Mouse (Mus musculus): ENCODE results near the gene Zscan5b.

Zscan5b gene

DNA sequence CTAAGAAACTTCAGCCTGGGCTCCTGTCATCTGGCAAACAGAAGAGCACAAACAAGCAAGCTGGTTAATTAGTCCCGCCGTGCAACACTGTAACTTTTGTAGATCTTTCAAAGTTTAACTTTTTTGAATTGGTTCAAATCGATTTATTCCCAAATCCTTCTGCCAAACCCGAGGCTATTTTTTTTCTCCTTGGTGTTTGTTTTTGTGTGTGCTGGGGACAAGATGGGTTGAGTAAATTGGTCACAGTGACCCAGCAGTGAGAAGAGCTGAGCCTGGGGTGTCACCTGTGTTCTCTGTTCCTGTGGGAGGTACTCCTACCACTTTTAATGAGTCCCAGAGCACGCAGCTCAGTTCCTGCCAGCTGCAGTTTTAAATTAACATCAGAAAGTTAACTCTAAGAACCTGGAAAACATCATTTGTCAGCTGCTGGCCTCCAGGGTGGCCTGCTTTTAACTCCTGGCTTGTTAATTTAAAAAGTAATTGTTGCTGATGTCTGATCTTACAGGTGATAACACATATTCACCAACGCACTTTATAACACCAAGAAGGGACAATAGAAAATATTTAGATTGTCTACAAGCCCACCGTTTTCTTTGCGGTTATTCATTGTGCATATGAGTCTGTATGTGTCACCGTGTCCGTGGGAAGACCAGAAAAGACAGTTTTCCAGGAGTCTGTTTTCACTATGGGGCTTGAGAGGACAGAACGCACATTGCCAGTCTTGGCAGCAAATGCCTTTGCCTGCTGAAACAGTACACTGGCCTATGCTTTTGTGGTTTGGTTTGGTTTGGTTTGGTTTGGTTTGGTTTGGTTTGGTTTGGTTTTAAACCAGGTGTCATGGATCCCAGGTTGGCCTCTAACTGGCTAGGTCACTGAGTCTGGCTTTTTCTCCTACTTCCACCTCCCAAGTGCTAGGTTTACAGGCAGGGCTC is 22.5 kb downstream of the Zscan5b start:
- CTCF ChIA-PET, result no interaction called here

DNA sequence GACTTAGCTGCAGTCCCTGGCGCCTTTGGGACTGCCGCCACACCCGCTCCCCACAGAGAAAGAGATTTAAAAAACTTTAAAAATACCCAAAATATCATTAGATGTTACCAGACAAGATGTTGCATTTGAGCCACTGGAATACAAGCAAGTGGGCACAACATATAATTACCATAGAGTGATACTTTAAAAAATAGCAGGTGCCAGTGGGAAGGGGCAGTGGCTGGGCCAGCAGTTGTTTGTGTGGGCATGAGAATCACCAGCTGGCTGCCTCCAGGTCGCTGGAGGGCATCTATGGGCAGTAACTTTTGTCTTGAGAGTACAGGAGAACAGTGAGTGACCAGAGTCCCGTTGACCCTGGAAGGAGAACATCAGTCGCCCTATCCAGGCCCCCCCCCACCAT is 30.3 kb downstream of the Zscan5b start, which contains the start of gene Epp13:
Gene Epp13, plus strand, starts transcription at position 301 of the 400 bp plus-strand sequence.
- CTCF ChIA-PET, result no interaction called here

DNA sequence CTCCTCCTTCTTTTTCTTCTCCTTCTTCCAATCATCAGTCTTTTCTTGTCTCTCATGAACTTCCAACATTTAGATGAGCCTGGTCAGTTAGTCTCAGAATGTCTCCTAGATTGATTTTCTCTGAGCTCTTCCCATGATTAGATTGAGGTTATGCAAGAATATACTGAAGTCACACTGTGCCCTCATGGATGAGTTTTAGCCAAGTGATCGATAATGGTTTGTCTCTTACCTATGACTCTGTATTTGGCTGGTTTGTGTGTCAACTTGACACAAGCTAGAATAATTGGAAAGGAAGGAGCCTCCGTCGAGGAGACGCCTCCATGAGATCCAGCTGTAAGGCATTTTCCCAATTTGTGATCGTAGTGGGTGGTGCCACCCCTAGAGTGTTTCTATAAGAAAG is 32.4 kb downstream of the Zscan5b start:
- CTCF ChIA-PET, result no interaction called here

DNA sequence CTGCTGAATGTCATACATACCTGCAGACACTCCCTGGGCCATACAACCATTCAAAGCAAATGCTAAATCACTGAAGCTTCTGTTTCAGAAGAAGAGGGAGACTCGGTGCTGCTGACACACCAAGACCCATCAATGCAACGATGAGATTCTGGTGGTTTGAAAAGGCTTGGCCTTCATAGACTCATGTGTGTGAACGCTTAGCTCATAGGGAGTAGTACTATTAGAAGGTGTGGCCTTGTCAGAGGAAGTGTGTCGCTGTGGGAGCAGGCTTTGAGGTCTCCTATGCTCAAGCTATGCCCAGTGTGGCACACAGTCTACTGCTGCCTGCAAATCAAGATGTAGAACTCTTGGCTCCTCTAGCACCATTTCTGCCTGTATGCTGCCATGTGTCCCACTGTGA is 35.3 kb downstream of the Zscan5b start:
- CTCF ChIA-PET, result no interaction called here

DNA sequence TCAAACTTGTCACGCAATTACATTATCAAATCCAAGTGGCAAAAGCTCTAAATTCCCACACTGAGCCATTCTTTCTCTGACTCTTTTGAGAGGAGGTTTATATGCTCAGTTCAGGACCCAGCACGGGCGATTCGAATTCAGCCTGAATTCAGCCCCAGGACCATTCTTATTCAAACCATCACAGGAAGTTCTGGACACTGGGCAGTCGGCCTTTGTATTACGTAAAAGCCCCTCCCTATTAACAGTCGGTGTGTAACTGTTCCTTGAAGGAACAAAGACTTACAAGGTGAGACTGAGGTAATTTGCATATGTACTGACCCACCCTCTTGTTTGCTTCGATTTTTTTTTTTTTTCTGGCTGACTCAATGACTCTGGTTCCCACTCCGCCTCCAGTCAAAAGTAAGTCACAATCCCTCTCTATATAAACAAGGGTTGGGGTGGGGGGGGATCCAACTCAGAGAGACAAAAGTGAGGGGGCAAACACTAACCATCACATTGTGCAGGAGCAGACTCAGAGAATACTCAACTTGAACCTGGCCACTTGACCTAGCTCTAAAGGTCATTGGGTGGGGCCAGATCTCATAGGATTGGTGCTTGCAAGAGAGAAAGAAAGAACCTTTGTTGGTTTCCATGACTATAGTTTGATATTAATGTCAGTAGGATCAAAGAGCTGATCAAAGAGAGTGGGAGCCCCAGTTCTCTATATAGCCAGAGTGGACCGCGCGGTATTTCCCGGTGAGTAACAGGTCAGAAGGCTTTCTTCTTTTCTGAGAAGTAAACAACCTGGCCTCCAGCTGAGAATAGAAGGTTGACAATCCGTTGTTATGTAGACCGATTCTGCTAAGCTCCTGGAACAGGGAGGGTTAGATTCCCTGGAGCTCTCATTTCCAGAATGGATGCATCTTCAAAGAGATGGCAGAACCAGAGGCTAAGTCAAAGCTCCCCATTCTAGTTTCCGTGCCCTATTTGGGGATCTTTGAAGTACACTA is 36.4 kb downstream of the Zscan5b start:
- CTCF ChIA-PET, result no interaction called here

DNA sequence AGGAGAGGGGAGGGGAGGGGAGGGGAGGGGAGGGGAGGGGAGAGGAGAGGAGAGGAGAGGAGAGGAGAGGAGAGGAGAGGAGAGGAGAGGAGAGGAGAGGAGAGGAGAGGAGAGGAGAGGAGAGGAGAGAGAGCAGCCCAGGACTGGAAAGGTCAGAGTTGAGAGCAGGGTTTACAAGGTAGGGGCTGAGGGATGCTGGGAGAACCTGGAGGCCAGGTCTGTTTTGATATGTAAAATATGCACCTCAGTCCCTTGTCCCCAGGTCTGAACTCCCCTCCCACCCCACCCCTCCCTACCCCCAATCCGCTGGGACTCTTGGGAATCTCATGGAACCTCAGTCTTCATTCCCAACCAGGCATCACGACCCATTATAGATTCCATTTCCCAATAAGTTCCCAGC is 37.9 kb downstream of the Zscan5b start:
- CTCF ChIA-PET, result interaction anchor here (0.6 kb wide), 1 partner anchor 174 kb away, joined by 3 read pairs; no protein-coding TSS in a partner anchor

DNA sequence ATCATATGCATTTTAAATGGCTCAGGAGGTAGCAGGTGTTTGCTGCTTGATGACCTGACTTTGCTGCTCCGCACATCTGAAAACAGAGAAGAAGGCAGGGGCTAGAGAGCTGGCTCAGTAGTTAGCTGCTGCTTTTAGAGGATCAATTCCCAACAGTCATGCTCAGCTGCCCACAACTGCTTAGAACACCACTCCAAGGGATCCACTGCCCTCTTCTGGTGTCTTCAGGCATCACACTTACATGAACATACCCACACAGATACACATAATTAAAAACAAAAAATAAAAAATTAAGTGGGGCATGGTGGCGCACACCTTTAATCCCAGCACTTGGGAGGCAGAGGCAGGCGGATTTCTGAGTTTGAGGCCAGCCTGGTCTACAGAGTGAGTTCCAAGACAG is 40.0 kb downstream of the Zscan5b start:
- CTCF ChIA-PET, result interaction anchor here (0.6 kb wide), 1 partner anchor 172 kb away, joined by 3 read pairs; no protein-coding TSS in a partner anchor

DNA sequence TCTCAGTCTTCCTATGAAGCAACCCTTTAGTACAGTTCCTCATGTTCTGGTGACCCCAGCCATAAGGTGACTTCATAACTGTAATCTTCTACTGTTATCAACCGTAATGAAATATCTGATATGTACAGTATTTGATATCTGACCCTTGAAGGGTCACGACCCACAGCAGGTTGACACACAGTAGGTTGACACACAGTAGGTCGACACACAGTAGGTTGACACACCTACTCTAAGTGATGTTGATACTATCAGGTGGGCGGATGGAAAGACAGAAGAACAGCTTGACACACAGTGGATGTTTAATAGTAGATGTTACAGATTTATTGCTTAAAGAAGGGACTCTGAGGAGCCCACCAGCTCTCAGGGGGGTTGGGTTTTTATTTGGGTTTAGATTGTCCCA is 40.9 kb downstream of the Zscan5b start:
- CTCF ChIA-PET, result interaction anchor here (0.7 kb wide), 1 partner anchor 9 kb away, joined by 5 read pairs; no protein-coding TSS in a partner anchor

DNA sequence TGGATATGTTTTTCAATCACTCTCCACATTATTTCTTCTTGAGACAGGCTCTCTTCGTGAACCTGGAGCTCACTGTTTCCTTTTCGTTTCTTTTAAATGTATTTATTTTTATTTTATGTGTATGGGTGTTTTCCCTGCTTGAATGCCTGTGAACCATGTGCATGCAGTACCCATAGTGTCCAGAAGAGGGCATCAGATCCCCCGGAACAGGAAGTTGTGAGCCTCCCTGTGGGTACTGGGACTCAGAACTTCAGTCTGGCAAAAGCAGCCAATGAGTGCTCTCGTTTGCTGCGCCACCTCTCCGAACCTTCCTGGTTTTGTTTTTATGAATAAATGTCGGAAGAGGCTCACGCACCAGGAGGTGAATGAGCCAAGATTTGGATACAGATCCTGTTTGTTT is 43.6 kb downstream of the Zscan5b start:
- CTCF ChIA-PET, result no interaction called here

DNA sequence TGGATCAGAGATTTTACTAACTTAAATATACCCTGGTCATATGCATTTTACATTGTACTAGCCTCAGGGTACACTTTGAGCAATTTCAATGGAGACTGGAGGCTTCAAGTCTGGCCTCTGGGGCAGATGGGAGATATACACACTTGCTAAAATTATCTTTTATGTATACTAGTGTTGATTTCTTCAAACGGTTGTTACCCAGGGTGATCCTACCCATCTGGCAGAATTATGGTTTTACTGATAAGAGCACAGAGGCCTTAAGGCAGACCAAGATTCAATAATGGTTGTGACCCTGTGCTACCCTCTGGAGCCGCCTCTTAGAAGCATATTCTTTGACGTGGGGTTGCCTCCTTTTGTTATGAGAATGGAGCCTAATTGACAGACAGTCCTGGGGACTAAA is 55.8 kb downstream of the Zscan5b start:
- CTCF ChIA-PET, result no interaction called here

DNA sequence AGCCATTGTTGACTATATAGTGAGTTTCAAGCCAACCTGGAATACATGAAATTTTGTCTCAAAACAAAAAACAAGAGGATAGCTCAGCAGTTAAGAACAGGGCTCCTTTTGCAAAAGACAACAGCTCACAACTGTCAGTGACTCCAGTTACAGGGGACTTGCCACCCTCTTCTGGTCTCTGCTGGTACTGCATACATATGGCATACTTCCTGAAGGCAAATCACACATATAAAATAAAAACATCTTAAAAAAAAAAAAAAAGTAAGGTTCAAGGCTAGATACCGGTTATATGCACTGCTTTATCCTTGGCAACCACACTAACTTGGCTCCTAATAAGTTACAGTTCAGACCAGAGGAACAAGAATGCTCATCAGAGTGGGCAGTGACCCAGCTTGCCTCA is 60.7 kb downstream of the Zscan5b start:
- CTCF ChIA-PET, result interaction anchor here (0.7 to 0.8 kb wide), 2 partner anchors 42 to 129 kb away, joined by 3 to 4 read pairs; no protein-coding TSS in a partner anchor

DNA sequence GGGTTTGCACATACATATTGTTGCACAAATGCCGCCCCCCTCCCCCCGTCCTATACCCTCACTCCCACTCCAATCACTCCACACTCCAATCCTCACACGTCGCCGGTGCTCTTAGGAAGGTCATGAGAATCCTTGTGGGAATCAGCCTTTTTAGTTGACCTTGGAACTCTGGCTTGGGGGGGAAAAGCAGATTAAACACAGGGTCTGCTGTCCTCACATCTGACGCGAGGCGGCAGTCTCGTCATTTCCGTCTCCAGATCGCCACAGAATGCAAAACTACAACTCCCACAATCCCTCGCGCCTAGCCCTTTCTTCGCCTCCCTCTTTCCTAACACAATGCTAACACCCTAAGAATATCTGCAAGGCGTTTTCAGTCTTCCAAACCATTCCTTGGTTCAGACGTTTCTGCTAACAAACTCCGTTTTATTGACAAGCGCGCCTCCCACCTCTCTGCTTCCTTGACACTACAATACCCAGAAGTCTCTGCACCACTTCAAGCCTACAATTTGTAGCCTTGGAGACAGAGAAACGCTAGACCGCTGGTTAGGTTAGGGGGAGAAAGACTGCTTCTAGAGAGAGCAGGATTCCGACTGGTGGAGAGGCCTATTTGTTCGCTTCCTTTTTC is 61.5 kb downstream of the Zscan5b start:
- CTCF ChIA-PET, result interaction anchor here (0.7 kb wide), 1 partner anchor 129 kb away, joined by 4 read pairs; no protein-coding TSS in a partner anchor

DNA sequence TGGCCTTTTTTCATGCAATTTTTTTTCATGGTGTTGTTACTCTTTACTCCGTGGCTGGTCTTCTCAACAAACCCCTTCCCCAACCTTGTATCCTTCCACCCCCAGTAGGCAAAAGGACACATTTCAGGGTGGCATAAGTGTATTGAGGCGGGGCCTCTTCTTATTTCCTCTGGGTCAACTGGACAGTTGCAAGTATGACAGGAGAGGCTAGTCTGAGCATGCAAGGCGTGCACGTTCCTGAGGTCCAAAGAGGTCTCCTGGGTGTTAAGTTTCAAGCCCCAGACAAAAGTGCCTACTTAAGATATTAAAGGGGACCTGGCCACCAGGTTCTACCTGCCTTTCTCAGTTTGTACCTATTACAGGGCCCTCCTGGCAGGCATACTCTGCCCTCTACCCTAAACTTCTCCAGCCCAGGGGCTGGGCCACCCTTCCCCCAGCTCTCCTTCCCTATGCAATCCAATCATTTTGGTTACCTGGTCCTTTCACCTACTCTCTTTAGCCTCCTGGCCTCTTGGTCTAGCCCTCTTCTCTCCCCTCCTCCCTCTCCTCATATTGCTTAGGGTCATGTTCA is 62.4 kb downstream of the Zscan5b start:
- CTCF ChIA-PET, result no interaction called here

DNA sequence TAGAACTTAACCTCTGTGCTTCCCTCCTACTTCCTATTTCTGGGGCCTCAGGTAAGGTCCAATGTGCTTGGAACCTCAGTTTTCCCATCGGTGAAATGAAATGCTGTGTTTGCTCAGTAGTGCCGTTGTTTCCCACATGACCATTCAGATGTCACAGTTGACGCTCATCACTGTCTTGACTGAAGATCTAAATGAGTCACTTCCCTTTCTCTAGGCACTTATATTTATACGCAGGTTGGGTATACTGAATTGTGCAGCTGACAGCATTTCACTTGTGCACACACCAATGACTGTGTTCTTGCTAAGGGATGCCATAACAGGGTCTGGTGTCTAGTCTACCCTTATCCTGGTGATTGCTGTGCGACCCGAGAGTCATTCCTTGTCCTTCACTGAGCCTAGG is 63.3 kb downstream of the Zscan5b start:
- CTCF ChIA-PET, result no interaction called here

DNA sequence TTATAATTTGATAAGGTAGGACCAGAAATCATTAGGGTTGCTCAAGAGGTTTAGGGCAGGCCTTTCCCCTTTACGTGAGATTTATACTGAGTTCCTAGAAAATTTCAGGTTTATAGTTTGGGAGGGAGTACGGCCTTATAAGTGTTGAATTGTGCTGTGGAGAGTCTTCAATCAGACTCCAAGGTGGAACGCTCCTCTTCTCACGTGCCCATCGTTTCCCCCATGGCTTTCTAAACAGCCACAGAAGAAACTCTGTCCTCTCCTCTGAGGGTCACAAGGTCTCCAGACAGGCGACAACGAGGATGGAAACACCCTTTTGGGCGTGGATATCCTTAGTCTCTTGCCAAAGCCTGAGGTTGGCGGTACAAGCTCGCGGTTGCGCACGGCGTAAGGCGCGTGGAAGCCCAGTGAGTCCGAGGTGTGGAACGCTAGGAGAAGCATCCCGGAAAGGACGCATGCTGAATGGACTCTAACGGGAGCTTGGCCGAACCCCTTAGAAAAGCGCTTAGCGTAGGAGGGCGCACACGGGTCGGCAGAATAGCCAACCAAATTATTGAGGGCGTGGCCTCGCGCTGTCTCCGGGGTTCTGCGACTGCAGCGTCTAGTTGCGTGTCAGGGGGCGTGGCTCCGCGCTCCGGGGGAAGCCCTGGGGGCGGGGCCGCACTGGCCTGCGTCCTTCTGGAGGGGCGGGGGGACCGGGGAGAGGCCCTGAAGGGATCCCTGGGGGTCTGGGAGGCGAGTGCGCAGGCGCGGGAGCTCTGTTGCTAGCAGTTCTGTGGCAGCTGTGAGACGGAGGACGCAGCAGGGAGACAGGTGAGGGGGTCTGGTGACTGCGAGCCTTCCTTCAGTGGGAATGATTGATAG is 64.0 kb downstream of the Zscan5b start, which contains the start of gene Zfp667:
Gene Zfp667, plus strand, starts transcription at position 738 of the 864 bp plus-strand sequence.
- CTCF ChIA-PET, result no interaction called here

DNA sequence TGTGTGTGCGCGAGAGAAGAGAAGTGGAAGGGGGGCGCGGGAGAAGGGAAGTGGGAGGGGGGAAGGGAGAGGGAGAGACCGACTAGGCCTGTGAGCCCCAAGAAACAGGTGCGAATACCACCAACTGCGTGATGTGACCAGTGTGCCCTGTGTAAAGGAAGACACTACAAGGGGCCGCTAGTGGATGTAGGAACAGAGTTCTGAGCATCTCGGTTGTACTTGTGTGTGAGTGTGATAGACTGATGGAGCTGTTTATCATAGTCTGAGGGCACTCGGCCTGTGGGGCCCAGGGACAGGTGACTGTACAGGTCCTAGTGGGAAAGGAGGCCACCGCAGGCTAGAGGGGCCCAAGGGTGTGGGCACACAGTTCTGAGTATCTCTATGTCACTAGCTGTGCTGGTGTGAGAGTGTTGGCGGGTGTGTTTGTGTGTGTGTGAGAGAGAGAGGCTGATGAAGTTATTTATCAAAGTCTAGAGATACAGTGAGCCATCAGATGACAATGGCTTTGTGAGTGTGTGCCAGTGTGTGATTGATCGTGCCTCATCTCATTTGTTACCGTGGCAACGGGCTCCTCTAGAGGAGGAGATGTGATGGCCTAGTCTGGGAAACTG is 64.9 kb downstream of the Zscan5b start:
- CTCF ChIA-PET, result interaction anchor here (0.7 kb wide), 1 partner anchor 914 kb away, joined by 3 read pairs; no protein-coding TSS in a partner anchor

All from spleen, embryonic (tissue).